Mouse (Mus musculus) kidney, adult 11 months (tissue): ENCODE results near the gene Cryaa.
A peak's percentile ranks its signal among the peaks of the same experiment; 100 is the strongest.

Experiments used
- DNase-seq: peaks from one replicate; pipeline ENCODE4 v3.0.0; 2022

Cryaa gene

GRCm38 (mm10) chr17:31713709-31714108 is 36.1 kb downstream of the Cryaa start:
- DNase-seq, result no peak

- no peak for DNase-seq
Measured at GRCm38 (mm10) chr17:31714125-31714524, 36.5 kb downstream of the Cryaa start.

DNA sequence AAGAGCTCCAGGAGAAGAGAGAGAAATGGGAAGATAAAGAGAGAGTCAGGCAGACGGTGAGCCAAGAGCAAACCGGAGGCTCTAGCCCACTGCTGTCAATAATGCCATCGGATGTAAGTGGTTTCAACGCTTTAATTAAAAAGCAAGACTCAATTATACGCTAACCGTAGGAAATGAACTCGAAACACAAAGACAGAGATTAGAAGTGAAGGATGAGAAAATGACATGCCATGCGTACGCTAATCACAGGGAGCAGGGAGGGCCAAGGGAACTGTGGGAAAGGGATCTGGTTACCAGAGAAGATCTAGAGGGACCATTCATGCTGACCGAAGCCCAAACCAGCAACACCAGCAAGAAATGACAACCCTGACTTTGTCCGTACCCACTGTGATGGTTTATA is 37.4 kb downstream of the Cryaa start:
- DNase-seq, result no peak

DNA sequence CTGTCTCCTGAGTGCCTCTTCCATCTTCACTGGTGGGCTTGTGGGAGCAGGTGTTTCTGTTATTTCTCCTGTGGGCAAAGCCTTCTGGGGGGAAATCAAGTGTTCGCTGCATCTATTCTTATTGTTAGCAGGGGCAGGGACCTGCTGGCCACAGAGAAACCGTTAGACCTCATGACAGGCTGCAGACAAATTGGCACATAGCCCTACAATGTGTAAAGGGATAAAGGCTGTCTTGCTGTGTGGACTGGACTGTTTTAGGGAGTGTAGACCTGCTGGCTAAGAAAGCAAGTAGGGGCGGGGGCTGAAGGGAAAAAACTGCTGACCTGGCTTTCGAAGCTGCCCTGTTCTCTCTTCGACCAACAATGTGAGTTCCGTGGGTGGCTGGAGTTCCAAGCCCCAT is 44.0 kb downstream of the Cryaa start:
- no peak for DNase-seq

DNA sequence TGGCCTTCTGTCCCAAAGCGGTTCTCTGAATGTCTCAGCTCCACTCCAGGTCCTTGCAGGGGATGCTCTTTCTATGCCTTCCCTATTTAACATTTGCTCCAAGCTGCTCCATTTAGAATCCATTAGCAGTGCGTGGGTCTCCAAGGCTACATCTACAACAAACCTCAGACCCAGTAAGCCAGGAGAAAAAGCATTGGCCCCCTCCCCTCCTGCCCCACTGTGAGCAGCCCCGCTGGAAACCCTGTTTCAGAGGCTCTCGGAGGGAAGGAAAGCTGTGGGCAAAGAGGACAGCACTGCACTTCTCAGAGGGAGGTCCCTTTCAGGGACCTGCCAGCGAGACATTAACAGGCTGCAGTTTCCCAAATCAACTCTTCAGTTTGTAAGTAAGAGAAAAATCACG is 47.8 kb downstream of the Cryaa start:
- no peak for DNase-seq

- no peak for DNase-seq
Measured at GRCm38 (mm10) chr17:31726216-31726615, 48.6 kb downstream of the Cryaa start.

- peak; percentile 49 for DNase-seq
Measured at GRCm38 (mm10) chr17:31727230-31727629, 49.6 kb downstream of the Cryaa start.

- no peak for DNase-seq
Measured at GRCm38 (mm10) chr17:31728043-31728442, 50.4 kb downstream of the Cryaa start.

DNA sequence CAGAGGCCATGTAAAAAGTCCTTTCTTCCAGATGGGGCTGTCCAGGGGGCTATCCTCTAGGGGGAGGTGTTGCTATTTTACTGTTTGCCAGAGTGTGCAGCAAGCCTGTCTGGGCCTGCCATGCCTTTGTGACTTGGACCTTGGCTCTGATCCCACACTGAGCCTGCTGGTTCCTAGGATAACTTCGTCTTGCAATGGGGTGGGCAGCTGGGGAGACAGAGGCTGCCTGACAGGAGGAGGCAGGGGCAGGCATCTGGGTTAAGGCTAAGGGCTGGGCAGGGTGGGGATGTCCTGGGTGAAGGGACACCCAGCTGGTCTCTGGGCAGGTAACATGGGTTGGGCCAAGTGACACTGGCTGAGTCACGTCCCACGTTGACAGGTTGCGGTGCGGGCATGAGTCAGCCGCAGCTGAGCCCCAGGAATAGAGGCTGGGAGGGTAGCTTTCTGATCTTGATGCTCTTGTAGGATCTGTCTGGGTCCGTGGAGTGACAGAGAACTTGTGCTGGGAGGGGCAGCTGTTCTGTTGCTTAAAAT is 51.4 kb downstream of the Cryaa start:
- DNase-seq, result peak; percentile 74

DNA sequence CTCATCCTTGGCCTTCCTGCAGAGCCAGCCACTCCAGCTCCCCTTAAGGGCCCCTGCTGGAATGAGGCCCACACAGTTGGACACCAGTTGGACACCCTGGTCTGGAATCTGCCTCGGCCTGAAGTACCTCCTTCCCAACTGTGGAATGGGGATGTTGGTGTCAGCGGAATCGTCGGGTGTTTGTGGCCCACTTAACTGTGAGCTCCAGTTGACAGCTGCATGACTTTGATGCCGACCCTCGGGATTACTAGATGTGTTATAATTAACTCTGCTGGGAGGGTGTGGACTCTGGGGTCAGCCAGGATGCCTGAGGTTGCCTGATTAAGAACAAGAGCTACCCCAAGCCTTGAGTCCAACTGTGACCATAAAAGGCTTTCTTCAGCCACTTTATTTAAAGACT is 53.4 kb downstream of the Cryaa start:
- no peak for DNase-seq
